Mouse (Mus musculus): Measurements from ENCODE around the gene Tmub1.

- TF ChIP-seq POLR2A (IDR thresholded peaks at IDR 0.05; ENCODE audit: low read depth, low read length) (no peak; the same call in 1 of the 2 replicates), CTCF (IDR thresholded peaks at IDR 0.05; ENCODE audit: extremely low read depth, insufficient read length, insufficient replicate concordance, low read depth, low read length) (no peak)
These were observed 22.7 kb downstream of the Tmub1 start for GRCm38 (mm10) chr5:24424861-24425411.

Measured in small intestine, adult 2 months (tissue).